Mouse (Mus musculus): ENCODE measurements around the gene Neurod2.

- TF ChIP-seq POLR2A (IDR thresholded peaks at IDR 0.05; ENCODE audit: borderline replicate concordance, insufficient read depth, low read length) = no peak
- no peak for TF ChIP-seq CTCF (IDR thresholded peaks at IDR 0.05; ENCODE audit: borderline replicate concordance, insufficient read depth, low read depth, low read length)
These were observed 5.8 kb upstream of the Neurod2 start for GRCm38 (mm10) chr11:98335250-98335649.

Data from cerebellum, adult 2 months (tissue).